Comparison of ENCODE assay signal across 17 mouse cellular contexts in the genomic region with DNA sequence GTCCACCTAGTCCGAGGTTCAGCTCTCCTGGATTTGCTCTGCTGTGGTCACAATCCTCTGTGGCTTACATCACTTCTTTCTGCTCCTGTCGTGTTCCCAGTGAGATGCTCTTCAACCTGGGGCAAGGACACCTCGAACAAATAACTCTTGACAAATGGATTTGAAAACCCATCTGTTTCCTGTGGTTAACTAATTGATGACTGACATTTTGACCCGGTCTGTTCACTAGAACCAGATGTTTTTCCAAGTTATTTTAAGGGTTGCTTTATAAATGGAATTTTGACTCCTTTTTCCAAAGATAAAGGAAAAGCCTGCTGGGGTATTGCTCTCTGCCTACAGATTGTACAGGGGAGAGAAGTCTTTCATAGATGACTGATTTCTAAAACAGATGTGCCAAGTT.
DNase-seq lines count a peak whose midpoint lies in the region.
"Had no signal": no experiment of that assay in that cellular context is flagged by ENCODE, and none has a peak within 500 bp of the region (broad histone marks: within the 10 kb centered on the region; RNA-seq: fewer than 3 reads in every experiment).

No protein-coding gene starts in this region.

- peak; percentile 21 for DNase-seq in embryo, embryonic 10 days (ENCODE audit: low spot score)
- DNase-seq in embryo, embryonic 9.5 days (ENCODE audit: extremely low spot score) = no peak
- DNase-seq in embryo, embryonic 10.5 days (ENCODE audit: low spot score) = peak; percentile 27
- peak; percentile 13 for DNase-seq in embryo, embryonic 11.5 days (ENCODE audit: low read depth, low spot score)
- DNase-seq in hindlimb bud, embryonic 11.5 days (ENCODE audit: extremely low spot score, low read depth, low spot score) = peak; percentile 28
- DNase-seq in gastrocnemius, postnatal 36 days = no peak
- DNase-seq in kidney, postnatal 14 days = no peak
- no peak for DNase-seq in liver
- DNase-seq: adrenal gland, adult 8-10 months; adrenal gland, postnatal 14 days; adrenal gland, postnatal 36 days; B cell, adult 2 months; cerebellum, adult 11-12 months; cerebellum, adult 2 months; cerebellum, adult 9-10 months; cerebellum, postnatal 10 days; cerebellum, postnatal 25 days had no signal

- intact Hi-C loops in gastrocnemius, postnatal 36 days (cut with DNase I) = no loop called here

Comparison
In these comparisons a context has a peak if more than half of its experiments do, and no peak if none do; other contexts are left out.
1. DNase-seq: peak in embryo, embryonic 10 days (single experiment), embryo, embryonic 10.5 days (single experiment), embryo, embryonic 11.5 days (single experiment) and hindlimb bud, embryonic 11.5 days (single experiment); none in embryo, embryonic 9.5 days (single experiment), gastrocnemius, postnatal 36 days (0 of 2), kidney, postnatal 14 days (single experiment) and liver (single experiment).